Mouse (Mus musculus): ENCODE results near the gene Nemp1.

Nemp1 gene

DNA sequence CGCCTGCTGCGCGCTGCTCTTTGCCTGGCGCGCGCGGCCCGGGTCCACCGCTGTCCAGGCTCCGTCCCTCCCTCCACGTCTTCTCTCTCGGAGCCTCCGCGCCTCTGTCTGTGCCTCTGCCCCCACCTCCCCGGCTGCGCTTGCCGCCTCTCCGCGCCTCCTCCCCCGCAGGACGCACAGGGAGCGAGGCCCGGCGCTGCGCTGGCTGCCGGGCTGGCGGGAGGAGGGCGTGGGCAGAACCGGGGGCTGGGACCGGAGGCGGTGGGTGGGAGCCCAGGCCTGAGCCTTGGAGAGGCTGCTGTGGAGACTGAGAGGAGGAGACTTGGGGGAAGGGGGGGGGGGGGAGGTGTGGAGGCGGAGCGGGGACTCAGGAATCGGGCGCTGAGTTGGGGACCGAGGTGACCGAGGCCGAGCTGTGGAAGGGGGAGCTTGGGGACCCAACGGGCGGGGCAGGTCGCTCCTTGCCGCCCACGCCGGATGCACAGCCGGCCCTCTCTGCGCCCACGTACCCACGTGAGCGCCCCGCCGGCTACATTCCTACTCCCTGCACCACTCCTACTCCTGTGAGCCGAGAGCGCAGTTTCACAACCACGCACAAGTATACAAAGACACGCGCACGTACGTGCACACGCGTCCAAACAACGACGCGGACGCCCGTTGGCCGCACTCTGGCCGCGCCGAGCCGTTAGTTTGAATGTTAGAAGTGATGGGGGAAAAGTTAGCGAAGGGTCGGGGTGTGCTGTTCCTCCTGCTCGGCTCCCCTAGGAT lies at the start of gene Nemp1:
TSS of gene Nemp1 (plus strand) at position 401 of the 768 bp plus-strand sequence.
- peak; percentile 90 for DNase-seq (ENCODE audit: low read depth, low spot score)

DNA sequence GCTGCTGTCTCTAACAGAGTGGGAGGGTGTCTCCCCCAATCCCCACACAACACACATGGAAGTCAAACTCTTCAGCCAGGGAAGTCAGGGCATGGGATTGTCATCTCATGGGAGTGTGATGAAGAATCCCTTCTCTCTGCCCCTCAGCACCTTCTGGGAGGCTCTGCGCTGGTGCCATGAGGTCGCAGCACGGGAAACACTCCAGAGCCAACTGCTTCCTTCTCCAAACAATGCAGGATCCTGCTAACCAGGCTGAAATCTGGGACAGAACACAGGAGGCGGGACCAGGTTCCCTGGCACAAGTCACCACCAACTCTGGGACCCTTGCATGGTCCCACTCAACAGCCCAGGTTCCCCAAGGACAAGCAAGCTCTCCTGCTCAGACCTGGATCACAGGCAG lies 49.4 kb upstream of the Nemp1 start:
- DNase-seq (ENCODE audit: low read depth, low spot score): no peak

DNA sequence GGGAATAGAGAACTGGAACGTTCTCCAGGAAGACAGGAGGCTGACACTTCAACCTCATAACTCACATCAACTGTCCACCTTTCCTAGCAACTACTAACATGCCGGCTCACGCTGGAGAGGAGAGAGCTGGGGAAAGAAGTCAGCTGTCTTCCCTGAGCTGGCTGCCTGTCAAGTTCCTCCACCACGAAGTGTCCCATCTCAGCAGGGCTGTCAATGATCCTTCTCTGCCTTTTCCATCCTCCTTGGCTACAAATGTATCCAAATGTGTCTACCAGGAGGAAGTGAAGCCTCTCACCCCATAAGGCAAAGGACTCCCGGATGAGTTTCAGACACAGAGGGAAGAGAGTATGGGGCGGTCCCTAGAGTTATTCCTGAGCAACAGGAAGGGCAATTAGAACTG lies 48.5 kb upstream of the Nemp1 start:
- no peak for DNase-seq (ENCODE audit: low read depth, low spot score)

DNA sequence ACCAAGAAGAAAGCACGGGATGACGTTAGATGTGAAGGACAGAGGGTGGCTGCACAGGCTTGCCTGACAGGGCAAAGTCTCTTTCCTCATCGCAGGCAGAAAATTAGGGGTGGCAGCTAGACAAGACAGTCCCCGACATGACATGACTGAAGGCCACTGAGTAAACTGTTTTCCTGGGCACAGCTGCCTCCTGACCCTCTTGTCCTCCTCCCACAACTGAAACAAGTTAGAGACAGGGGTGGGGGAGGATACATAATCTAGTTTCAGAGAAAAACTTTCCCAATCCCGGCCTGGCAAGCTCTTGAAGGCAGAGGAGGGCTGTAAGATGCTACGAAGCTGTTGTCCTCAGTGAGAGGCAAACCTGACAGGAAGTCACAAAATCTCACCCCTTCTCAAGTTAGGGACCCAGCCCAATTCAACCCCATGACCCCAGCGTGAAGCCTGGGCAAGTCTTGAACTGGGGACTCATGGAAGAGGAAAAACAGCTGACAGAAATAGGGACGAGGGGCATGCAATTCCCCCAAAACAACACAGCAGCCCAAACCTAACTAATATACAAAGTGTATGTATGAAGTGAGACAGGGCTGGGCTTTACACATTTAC lies 47.5 kb upstream of the Nemp1 start:
- no peak for DNase-seq (ENCODE audit: low read depth, low spot score)

DNA sequence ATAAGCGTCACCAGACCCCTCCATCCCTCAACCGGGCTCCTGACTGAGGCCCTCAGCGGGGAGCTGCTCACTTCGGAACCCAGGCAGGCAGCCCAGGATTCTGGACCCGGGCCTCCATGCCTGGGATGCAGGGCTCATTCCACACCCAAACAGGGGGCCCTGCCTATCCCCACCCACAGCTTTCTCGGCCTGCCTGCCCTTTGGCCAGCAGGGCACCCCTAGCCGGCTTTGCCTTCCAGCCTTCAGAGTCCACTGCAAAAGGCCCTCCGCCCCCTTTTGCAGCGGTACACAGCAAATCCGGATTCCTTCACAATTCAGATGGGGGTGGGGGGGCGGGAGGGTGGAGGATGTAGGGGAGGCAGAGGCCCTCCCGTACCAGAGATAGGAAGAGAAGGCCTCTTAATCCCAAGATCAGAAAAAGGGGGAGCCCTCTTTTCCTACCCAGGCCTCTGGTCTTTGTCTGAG lies 46.7 kb upstream of the Nemp1 start:
- DNase-seq (ENCODE audit: low read depth, low spot score): no peak

DNA sequence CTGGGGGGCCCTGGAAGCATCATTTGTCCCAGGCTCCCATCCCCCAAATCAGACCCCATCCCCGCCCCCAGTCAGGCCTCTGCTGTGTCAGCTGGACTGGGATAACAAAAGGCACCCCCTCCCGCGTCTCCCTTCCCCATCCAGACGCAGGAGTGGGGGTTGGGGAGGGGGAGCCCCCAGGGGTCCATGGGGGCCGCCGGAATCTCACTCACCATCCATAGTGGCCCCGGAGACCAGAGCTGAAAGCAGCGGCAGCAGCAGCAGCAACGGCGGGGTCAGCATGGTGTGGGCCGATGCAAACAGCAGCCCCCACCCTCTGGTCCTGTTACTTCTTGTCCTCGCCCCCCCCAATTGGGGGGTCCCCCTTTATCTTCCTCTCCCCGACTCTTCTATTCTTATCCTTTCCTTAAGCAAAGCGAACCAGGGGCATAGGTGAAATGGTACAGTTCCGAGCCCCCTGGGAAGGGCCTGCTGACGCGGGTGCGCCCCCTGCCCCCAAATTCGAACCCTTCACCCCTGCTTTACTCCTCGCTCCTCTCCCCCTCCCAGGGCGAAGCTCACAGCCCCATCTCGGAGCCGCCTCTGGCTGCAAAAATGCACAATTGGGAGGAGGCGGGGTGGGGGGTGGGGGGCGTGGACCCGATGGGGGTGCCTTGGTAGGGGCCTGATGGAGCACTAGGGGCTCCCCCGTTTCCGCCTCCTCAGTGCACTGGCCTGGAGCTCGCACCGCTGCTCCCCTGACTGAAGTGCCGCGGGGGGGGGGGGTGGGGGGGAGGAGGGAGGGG lies 46.1 kb upstream of the Nemp1 start, which contains the start of gene Lrp1:
TSS of gene Lrp1 (minus strand) at position 743 of the 785 bp plus-strand sequence.
- peak; percentile 51 for DNase-seq (ENCODE audit: low read depth, low spot score)

DNA sequence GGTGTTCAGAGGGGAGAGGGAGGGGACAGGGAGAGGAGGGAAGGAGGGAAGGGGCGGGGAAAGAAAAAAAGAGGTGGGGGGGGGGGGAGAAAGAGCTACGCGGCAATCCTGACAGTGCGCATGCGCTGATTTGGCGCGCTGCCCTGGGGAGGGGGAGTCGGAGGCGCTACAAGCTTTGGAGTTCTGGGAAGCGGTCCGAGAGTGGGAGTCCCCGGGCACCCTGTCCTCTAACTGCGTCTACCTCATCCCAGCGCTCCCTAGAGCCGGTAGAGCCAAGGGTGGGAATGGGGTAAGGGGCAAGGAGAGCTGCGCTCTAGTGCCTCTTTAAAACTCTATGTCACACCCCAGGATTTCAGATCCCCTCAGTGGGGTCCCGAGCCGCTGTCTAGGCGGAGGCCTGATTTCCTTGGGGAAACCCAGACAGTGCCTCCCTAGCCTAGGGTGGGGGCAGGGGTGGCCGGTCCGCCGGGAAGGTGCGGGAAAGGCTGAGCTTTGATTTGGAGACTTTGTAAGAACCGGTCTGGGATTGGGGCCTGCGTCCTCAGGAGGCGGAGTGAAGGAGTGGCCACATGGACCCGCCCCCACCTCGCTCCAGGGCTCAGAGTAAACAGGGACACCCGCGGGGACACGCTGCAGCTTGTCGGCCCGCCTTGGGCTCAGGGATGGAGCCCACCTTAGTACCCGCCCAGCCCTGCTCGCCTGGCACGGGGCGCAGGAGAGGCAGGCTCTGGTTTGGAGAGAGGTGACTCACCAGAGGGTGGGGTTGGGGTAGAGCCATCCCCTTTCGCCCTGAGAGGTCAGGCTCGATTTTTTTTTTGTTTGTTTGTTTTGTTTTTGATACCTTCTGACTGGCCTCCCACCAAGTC lies 45.3 kb upstream of the Nemp1 start:
- peak; percentile 96 for DNase-seq (ENCODE audit: low read depth, low spot score)

DNA sequence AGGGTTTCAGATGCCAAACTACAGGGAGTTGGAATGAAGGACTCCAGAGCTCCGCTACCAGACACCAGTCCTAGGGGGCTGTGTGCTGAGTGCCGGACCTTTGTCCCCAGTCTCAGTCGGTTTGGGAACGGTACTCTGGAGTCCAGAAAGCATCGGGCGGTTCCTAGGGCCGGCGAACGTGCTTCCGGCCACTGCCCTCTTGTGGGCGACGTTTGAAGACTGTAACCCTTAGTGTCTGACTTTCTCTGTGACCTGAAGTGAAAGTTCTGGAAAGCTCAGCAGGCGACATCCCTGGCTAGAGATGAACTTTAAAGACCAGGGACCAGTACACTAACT lies 44.7 kb upstream of the Nemp1 start:
- peak; percentile 57 for DNase-seq (ENCODE audit: low read depth, low spot score)

DNA sequence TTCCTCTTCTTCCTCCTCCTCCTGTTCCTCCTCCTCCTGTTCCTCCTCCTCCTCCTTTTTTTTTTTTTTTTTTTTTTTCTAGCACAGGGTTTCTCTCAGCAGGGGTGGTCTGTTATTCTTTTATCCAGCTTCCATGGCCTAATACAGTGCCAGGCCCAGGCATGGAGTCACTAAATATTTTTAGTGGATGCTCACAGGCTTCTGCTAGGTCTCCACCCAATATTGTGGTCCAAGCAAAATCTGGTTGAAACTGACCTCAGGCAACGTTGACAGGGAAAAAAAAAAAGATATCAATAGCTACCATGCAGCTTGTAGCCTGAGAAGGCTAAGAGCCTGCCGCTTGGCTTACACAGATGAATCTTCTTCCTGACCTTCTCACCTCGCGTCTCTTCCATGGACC lies 44.0 kb upstream of the Nemp1 start:
- no peak for DNase-seq (ENCODE audit: low read depth, low spot score)

DNA sequence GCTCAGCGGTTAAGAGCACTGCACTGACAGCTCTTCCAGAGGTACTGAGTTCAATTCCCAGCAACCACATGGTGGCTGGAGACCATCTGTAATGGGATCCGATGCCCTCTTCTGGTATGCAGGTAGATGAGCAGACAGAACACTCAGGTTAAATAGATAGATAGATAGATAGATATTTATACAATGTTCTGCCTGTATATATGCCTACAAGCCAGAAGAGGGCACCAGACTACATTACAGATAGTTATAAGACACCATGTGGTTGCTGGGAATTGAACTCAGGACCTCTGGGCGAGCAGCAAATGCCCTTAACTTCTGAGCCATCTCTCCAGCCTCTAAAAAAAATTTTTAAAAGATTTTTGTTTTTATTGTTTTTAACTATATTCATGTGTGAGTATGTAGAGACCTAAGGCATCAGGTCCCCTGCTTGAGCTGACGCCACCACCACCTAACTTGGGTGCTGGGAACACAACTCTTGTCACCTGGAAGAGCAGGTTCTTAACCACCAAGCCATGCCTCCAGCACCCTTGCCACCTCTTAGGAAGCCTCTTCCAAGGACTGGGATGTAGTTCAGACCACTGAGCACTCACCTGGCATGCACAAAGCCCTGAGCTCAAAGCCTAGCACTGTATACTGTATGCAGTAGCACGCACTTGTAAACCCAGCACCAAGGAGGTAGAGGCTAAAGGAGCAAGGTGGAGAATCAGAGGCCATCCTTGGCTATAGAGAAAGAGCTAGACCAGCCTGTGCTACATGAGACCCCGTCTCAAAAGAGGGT lies 43.1 kb upstream of the Nemp1 start:
- DNase-seq (ENCODE audit: low read depth, low spot score): no peak

DNA sequence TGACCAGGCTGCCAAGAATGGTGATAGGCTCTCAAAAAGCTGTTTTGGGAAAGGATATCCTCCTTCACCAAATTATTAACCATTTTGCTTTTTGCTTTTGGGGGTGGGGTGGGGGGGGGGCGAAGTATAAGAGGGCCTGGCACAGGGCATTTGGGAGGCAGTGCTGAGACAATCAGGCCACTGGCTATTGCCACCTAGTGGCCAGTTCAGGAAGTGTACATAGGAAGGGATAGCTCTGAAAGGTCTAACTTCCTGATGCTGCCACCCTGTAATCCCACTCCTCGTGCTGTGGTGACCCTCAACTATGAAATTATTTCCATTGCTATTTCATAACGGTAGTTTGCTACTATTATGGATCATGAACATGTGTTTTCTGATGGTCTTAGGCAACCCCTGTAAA lies 40.3 kb upstream of the Nemp1 start:
- DNase-seq (ENCODE audit: low read depth, low spot score): peak; percentile 79

DNA sequence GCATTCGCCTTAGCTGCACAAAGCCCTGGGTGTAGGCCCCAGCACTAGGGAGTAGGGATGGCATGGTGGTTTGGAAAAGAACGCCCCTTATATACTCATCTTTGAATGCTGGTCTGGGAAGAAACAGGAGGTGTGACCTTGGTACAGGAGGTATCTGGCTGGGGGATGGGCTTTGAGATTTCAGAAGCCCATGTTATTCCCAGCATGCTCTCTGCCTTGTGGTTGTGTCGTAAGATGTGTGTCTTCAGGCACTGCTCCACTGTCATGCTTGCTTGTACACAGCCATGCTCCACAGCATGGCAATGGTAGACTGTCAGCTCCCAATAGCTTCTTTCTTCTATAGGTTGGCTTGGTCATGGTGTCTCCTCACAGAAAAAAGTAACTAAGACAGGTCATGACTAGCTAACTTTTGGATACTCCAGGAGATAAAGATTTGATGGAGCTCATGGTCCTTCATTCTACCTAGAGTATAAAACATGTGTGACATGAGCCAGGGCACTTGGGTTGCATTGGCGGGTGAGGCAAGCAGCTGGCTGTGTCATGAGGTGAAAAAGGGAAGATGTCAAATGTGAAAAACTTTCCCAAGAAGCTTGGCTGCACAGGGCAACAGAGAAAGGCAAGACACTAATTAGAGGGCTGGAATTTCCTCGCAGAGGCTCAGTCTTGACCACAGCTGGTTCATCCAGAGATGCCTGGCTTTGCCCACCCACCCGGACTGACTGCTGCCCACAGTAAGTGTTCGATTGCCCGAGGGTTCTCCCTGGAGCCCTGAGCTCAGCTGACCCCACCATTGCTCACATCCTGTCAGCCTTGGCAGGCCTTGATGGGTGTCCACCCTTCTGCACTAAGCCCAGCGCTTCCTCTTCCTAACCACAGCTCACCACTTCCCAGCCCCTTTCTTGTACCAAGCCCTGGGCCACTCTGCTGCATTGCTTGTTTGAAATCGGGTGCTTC lies 35.2 kb upstream of the Nemp1 start:
- DNase-seq (ENCODE audit: low read depth, low spot score): no peak

DNA sequence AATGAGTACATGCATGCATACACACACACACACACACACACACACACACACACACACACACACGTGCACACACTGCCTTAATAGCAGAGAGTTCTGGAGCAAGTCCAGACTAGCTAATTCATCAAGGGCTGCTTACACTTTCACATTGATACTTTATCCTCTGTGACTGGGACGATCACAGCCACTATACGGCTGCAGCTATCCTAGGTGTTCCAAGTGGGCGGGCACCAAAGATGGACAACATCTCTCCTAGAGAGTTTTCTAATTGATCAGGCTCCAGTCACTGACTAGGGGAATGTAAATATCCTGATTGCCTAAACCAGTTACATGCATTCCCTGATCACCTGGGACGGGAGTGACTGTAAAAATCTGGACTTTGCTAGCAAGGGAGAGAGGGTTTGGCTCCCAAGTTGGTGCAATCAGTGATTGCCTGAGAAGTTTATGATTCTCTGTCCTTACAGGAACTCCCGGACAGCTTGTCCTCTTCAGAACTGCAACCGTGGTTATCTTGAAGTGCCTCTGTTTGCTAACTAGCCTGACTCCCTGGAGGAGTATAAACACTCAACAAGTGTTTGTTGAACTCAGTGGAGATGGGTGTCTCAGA lies 33.9 kb upstream of the Nemp1 start:
- DNase-seq (ENCODE audit: low read depth, low spot score): no peak

DNA sequence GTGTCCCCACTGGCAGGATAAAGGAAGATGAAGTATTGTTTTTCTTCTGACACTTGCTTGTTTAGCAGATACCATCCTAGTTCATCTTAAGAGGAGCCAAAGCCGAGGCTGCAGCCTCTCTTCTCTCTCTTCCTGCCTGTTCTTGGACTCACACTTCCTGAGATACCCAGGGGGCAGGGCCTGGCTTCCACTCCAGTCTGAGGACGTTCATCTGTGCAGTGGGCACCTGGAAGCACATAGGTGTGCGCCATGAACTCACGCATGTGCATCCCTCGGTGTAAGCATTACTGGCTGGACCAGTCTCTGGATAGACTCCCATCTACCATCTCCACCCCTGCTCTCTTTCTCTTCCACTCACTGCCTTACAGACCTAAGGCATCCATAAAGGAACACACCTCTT lies 26.3 kb upstream of the Nemp1 start:
- no peak for DNase-seq (ENCODE audit: low read depth, low spot score)

DNA sequence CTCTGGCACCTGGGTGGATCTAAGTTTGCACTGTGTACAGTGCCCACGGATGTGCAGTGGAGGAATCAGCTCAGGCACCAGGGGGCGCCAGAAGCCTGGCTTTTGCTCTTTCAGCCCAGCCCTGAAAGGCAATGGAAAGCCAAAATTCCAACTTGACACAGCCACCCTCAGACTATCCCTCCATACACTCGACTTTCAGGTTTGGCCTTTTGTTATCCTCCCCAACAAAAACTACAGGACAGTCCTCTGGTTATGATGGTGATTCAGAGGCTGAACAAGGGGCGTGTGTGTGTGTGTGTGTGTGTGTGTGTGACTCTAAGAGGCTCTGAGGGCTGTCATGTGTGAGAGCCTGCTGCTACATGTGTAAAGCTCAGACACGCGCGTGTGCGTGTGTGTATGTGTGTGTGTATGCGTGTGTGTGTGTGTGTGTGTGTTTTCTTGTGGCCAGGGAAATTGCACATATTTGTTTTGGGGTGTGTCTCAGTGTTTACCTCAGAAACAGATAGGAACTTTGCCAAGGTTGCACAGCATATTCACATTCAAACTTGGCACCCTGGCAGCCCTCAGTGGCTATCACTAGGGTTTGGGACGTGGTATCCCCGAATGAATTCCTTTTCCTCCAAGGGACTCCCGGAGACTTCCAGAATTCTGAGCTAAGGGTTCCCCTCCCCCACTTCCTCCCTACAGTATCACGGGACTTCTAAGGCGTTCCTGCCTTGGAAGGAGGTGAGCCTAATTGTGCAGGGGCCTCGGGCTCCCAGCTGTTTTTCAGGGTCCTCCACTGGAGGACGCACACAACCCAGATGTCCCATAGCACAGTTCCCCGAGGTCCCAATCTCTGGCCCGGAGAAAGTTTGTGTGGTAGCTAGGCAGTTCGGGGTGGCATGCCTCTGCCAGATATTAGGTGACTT lies 24.6 kb upstream of the Nemp1 start:
- DNase-seq (ENCODE audit: low read depth, low spot score): peak; percentile 90

DNA sequence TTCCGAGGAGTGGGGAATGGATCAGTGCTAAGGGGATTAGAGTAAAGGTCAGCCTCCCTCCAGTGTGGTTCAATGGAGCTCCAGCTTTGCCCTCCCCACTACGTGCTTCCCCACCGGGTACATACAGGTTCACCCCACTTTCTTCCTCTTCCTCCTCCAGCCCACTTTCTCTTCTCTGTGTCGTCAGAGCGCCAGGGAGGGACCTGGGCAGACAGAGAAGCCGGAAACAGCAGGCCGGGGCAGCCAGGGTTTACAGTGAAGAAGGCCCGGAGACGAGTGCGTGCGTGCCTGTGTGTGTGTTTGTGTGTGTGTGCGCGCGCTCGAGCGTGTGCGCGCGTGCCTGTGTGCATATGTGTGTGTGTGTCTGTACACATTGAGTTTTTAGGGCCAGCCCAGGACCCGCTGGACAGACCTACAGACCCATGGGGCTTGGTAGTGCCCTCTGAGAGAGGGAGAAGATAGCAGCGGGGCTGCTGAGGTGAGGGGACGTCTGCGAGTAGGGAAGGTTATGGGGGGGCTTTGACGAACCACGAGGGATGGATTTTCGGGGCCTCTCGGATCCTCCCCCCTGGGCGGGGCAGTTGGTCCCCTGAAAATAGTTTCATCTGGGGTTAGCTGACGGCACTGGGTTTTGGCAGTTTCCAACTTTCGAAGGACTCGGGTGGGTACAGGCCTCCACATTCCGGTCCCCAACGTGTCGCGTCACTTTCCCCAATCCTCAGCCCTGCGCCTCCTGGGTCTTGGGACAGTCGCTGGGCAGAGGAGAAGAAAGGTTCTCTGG lies 23.7 kb upstream of the Nemp1 start, which contains the start of gene Stat6:
TSS of gene Stat6 (plus strand) at position 215 of the 781 bp plus-strand sequence.
- DNase-seq (ENCODE audit: low read depth, low spot score): no peak

DNA sequence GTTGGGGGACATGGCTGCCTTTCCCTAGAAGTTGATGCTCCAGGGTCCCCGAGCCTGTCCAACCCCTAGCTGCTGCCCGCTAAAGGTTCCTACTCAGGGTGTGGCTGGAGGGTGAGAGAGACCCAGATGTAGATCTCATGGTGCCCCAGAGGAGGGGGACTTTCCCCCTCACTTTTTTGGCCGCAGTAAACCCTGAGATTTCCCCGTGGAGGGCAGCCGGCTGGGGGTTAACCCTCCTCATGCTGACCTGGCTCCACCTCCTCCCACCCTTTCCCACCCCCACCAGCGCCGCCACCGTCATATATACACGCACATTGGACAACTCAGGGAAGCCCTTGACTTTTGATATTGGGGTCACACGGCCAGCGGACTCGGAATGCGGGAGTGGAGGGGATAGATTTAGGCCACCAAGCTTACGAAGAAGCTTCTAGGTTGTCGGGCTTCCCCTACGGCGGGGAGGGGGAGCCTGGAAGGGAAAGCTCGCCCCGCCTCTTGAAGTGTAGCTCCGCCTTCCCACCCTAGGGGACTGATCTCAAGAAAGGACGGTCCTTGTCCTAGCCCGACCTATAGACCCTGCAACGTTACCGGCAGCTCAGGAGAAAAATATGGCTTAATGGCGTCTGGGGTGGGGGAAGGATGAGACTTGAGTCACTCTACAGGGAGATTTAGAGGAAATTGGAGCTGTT lies 23.0 kb upstream of the Nemp1 start:
- DNase-seq (ENCODE audit: low read depth, low spot score): peak; percentile 86
